Mouse (Mus musculus) cerebellum, postnatal 25 days (tissue): Measurements from ENCODE around the gene Armc12.
"Not testable (repeated sequence)": the region's sequence is repeated elsewhere in the genome, so short reads cannot be mapped to it uniquely, and the experiment has no call there.

Experiments used
- DNase-seq, 2 experiments: peaks; one replicate each; pipeline ENCODE4 v3.0.0; 2021; ENCODE audit warnings: mixed read lengths in 2 of 2

The Armc12 gene

DNA sequence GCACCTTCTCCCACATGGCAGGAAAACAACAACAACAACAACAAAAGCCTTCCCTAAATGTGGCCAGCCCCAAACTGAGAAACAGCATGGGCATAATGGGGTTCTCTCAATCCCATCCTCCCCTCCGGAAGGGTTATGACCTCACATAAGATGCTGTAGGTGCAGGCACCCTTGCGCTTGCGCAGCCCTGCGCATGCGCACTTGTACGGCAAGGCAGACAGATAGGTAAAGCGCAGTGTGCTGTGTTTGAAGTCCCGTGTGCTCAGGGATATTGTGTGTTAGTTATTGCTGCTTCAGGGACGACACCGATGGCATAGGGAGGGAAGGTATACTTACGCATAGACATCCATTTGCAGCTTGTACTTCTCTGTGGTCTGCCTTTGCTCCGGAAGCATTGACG lies 2.7 kb downstream of the Armc12 start:
- DNase-seq, result no peak

DNA sequence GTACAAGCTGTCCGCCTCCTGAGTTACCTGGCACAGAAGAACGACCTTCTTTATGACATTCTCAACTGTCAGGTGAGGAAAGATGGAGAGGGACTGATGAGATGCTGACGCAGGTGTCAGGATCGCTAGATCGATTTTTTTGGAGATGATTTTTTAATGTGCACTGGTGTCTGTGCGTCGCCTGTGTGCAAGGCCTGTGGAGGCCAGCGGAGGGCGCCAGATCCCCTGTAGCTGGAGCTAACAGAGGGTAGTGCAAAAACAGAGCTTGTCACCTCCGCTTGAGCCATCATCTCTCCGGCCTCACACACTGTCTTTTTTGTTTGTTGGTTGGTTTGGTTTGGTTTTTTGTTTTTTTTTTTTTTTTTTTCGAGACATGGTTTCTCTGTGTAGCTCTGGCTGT lies 7.3 kb downstream of the Armc12 start:
- DNase-seq, result no peak

DNA sequence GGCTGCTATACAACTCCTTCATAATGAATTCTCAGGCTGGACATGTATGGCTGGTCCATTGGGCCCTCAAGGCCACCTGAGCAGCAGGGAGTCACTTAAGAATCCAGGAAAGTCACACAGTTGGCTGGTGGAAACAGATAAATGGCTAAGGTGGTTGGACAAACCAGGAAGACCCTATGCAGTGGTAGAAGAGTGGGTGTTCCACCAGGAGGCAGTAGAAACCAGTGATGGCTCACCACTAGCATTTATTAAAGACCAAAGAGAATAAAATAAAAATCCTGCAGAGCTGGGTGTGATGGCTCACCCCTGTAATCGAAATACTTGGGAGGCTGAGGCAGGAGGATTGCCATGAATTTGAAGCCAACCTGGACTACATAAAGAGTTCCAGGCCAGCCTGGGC lies 16.3 kb downstream of the Armc12 start:
- no peak for DNase-seq

DNA sequence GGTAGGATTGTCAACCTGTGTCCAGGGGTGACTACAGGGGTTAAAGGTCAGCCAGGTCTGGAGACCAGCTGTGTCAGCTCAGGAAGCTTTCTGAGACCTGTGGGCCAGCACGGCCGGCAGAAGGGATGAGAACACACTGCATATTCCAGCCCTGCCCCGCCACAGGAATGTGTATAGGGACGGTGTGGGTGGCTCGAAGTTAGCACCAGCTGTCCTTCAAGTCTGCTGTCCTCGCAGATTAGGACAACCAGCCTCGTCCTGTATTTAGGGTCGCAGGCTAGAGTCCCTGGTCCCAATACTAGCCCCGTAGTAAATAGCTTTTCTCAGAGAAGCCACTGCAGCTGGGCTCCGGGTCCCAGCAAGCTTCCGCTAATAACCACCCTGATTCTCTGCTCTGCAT lies 17.9 kb downstream of the Armc12 start:
- no peak for DNase-seq

DNA sequence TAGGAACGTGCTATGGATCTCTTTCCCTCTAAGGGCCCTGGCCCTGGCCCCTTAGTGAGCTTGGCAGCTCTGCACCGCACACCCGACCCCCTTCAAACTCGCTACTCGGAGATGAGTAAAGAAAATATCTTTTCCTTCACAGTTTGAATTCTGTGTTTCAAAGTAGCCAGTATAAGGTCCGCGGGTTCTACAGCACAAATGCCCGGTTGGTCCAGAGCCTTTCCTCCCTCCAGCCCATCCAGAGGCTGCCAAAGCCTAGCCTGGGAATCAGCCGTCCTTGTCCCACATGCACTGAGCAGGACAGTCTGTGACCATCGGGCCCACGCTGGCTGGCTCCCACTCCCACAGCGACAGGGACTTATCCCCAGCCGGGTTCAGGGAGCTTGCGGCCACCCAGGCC lies 18.5 kb downstream of the Armc12 start, which contains the start of gene Clpsl2:
Gene Clpsl2, plus strand, starts transcription at position 301 of the 400 bp plus-strand sequence.
- DNase-seq, result no peak

DNA sequence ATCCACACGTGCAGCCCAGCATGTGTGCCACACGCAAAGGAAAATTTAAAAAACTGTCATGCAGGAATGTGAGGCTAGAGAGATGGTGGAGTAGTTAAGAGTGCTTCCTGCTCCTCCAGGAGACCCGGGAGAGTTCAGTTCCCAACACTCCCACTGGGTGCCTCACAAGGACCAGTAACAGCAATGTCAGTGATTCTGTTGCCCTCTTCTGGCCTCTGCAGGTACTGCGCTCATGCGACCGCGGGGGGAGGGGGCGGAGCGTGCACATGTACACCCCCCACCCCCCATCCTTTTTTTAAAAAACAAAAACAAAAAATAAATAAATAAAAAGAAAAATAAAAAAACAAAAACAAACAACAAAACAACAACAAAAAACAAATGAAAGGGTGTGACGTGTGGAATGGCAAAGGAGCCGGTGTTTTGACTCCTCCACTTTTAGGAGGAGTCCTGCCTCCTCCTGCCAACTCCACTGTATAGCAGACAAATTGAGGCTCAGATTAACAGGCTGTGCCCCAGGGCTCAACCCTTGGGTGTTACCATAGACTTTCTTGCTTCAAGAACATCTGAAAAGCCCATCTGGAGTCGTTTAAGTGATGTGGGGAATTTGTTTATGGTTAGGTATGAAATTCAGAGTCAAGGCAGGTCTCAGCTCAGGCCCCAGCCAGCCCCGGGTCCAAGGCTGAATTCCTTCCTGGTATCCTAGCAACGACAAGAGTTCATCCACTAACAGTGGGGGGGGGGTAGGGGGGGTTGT lies 22.6 kb downstream of the Armc12 start:
- peak; percentile 66 to 77 for DNase-seq

DNA sequence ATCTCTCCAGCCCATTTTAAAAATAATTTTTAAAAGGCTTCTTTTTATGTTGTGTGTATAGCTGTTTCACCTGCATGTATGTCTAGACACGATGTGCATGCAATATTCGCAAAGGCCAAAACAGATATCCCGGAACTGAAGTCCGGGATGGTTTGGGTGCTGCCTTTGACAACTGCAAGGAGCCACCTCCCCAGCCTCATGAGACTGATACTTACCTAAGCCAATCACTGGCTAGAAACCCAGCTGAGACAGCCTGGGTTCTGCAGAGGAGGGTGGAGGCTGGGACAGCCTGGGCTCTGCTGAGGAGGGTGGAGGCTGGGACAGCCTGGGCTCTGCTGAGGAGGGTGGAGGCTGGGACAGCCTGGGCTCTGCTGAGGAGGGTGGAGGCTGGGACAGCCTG lies 23.4 kb downstream of the Armc12 start:
- not testable (repeated sequence) for DNase-seq

DNA sequence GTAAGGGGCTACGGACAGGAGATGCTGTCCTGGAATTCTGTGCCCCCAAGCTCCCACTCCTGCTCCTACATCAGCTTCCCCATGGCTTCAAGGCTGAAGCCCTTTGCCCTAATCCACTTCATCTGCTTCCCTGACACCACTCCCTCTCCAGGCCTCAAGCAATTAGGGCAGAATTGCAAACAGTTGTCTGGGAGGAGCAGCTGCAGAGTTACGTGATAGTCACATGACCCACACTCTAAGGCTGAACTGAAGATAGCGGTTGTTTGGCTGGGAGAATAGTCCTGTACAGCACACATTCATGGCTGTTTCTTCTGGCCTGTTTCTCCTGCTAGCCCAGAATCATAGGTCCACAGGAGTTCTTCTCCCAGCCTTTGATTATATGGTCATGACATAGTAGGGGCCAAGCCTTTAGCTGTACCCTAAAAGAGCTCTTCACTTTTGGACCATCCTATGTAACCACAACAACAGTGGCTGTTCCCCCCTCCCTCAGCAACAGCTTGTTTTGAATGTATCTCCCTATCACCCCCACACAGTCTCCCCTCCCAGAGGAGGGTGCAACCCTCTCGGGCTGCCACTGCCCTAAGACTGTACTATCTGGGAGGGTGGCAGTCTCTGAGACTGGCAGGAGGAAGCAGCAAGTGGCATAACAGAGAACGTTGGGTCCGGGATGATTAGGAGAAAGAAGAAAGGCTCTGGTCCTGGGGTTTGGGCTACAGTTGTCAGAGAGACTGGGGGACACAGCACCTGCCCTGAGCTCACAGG lies 26.2 kb downstream of the Armc12 start:
- DNase-seq, result no peak

DNA sequence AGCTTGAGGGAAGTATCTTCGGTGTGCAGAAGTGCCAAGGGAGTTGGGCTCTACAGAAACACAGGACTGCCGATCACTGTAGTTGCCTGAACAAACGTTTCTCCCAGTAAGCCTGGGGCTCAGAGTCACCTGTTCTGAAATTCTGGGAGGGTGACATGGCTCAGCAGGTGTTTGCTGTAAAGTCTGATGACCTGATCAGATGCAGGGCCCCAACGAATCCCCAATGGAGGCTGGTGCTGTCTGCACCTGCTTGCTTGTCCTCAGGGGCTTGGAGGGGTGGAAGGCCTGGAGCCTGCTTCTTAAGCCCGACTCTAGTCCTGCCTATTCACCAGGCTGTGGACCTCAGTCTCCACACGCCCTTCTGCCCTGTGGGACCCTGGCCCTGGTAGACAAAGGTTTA lies 27.2 kb downstream of the Armc12 start:
- no peak for DNase-seq

DNA sequence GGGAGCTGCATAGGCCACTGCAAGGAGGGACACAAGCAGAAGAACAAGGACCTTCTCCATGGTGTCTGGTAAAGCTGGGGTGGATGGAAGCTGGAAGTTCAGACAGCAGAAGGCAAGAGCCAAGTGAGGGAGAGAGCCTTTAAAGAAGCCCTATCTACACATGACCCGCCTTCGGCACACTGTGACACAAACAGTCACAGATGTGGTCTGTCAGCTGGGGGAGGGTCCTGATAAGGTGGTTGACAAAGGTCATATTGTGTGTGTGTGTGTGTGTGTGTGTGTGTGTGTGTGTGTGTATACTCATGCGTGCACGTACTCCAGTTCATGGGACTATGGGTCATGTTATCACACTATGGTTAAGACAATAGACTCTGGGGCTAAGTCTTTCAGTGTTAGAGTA lies 30.0 kb downstream of the Armc12 start, which contains the start of gene Clps:
Gene Clps, minus strand, starts transcription at position 169 of the 400 bp plus-strand sequence.
- DNase-seq, result no peak

DNA sequence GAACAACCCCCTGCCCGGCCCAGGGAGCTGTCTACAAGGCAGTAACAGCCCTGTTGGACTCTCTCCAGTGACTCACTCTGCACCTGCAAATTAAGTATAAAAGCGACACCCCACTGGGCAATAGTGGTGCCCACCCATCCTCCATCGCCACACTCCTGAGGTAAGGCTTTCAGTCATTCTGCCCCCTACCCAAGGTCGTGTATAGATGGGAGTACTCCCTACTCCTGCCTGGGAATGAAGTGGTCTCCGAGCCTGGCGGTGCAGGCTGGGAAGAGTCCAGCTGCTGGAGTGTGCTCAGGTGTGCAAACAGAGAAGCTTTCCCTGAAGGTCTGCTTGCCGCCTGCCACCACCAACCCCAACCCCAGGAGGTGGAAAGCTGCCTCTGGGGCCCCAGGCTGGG lies 31.0 kb downstream of the Armc12 start:
- DNase-seq, result no peak

DNA sequence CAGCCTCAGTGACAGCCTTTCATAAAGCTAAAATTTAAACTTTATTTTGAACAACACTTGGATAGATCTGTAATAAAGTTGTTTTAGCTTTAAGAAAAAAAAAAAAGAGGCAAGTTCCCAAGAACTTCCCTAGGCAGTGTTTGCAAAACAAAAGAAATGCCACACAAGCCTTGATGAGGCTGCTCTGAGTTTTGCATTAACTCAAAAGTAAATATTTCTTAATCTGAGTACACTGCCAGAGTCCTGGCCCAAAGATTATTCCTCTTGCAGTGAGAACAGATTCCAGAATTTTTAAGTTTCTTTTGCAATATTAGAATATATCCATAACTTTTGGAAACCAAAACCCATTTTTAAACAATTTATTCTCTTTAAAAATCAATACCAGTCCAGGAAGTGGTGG lies 34.6 kb downstream of the Armc12 start:
- DNase-seq, result no peak

DNA sequence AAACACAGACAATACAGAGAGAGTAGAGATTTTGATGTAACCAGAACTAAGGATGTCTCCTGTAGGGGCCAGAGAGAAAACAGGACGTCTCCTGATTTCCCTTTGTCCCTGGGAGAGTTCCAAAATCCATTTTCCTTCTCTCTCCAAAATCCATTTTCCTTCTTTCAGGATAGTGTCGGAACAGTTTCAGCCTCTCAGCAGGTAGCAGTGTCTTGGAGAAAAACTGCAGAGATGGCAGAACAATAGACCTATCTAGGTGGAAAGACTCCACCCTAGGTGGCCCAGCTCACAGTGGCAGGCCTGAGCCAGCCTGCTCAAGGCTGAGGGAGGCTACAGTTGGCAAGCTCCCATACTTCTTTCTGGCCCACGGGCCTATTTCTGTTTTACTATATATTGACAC lies 36.9 kb downstream of the Armc12 start:
- no peak for DNase-seq

DNA sequence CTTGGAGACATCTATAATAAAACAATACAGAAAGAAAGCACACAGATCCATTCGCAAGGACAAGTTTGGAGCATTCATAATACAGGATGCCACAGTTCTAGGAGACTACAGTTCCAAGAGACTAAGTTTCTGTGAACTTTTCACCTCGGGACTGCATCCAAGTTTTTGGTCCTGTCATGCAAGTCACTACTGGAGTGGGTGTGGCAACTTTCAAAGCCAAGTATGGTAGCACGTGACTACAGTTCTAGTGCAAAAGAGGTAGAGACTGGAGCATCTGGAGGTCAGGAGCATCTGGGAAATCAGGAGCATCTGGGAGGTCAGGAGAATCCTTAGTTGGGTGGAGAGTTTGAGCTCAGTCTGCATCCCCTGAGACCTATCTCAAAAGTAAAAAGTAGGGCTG lies 41.3 kb downstream of the Armc12 start:
- no peak for DNase-seq

DNA sequence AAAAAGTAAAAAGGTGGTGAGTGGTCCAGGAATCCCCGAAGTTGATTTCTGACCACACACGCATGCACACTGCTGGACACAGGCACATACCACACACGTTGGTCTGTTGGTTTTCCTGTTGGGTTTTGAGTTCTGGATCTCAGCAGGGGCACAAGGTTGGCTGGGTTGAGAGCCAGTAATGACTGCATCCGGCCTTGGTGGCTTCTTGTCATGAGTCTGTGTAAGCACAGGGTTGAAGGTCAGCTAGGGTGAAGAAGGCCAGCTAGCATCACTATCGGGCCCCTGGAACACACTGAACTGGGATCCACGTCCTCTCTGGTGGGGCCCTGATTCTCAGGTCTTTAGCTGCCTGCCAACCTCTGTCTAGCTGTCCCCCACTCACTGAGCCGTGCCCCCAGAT lies 41.9 kb downstream of the Armc12 start:
- no peak for DNase-seq

DNA sequence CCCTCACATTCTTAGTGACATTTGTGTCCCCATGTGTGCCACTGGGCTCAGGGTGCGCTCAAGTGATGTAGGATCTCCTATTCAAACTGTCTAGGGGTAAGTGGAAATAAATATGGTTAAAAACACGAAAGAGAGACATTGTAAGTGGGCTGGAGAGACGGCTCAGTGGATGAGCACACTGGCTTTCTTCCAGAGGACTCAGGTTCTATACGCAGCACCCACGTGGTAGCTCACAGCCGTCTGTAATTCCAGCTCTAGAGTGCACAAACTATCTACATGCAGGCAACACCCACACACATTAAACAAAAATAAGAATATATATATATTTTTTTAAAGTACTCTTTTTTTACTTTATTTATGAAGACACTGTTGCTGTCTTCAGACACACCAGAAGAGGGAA lies 42.3 kb downstream of the Armc12 start:
- no peak for DNase-seq

DNA sequence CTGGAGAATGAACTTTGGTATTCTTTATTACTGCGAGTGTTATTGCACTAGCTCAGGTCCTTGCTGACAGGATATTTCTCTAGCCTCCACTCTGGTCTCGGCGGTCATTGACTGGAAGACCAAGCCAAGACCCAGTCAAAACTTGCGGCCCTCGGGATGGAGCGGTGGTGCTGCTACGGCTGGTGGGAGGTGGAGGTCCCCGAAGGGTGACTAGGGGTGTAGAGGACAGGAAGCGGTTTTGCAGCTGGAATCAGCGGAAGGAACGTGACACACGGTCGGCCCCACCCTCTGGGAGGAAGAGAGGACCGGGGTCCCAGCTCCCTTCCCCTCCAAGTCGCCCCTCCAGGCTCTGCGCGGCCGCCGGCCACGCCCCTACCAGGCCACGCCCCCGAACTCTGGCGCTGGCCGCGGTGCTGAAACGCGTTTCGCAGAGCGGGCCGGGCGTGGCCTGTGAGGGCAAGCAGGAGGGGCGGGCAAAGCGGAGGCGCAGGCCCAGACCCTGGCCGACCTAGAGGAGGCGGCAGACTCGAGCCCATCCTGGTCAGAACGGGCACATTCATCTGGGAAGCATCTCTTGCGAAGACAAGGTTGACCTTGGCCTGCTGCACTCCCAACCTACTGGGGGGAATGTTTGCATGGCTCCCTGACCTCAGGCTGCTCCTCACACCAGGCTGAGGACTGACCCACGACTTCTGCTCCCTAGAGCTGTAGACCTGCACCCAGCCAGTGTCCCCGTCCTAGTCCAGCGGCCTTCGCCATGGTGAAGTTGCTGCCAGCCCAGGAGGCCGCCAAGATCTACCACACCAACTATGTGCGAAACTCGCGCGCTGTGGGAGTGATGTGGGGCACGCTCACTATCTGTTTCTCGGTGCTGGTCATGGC lies 44.9 kb downstream of the Armc12 start, which contains the start of gene Lhfpl5:
Gene Lhfpl5, plus strand, starts transcription at position 398 of the 882 bp plus-strand sequence.
- DNase-seq, result peak; percentile 45 to 73

DNA sequence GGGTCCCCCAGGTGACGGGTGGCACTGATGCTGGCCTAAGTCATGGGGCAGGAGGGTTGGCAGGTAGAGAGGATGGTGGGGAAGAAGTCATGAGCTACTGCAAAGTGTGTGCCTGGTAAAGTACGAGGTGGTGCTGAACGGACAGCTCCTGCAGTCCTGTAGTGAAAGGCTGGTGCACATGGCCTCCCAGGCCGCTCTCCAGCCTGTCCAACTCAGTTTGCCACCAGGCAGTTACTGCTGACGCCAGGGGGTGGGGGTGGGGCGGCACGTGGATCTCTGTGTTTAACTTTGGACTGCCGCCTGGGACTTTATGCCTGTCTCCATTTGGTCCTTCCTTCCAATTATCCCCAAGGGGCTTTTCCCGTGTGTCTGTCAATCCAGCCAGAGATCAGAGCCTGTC lies 49.8 kb downstream of the Armc12 start:
- DNase-seq, result peak in 1 of 2 experiments; percentile 35

DNA sequence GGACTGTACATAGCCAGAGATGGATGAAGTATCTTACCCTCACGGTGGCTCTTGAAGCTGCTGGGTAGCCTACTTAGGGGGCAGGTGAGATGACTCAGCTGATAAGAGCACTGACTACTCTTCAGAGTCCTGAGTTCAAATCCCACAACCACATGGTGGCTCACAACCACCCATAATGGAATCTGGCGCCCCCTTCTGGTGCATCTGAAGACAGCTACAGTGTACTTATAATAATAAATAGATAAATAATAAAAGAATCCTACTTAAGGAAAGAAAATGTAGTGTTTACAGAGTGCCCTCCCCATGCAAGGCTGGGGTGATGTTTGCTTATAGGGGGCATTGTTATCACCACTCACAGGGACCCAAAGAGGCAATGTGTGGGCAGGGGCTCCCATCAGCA lies 50.5 kb downstream of the Armc12 start:
- DNase-seq, result no peak

DNA sequence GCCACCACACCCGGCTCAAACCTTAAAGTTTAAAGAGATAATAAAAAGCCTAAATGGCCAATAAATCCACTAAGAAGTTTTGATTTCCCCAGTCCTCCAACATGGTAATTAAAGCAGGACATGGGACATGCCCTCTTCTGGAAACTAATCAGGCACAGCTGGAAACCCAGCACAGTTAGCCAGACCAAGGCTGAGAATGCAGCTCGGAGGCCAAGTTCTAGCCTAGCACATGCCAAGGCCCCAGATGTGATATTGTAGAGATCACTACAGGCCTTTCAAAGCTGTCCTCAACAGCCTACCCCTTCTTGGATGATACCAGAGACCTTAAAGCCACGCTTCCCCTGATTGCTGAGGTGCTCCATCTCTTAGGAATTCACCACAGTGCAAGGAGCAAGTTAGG lies 55.9 kb downstream of the Armc12 start:
- no peak for DNase-seq

DNA sequence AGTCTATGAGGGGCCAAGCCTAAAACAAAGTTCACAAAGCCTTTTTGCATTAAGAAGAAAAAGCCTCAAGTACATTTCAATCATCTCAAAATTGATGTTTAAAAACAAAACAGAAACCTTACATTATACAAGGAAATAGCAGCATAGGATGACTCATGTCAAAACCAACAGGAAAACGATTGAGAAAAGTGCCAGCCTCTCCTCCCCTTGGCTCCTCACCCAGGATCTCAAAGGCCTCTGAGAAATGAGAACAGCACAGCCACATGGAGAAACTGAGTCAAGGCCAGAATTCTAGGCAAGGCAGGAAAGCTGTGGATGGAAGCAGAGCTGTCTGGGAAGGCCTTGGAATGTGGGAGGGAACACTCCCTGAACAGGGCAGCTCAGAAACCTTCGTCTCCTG lies 58.0 kb downstream of the Armc12 start:
- no peak for DNase-seq
